Mouse (Mus musculus) bone marrow, adult 2 months (tissue): Measurements from ENCODE around the gene Tfcp2.

Experiments
- CTCF ChIP-seq: fragments of 200-500 bp; IDR thresholded peaks from 2 replicates; pipeline ENCODE4 v1.5.1; 2011; ENCODE audit warnings: low read length, control low read depth; ENCODE audit not compliant: control insufficient read depth, insufficient read depth
- POLR2A ChIP-seq: fragments of 200-500 bp; IDR thresholded peaks from 2 replicates; pipeline ENCODE4 v1.6.1; 2011; ENCODE audit warnings: low read depth, mild to moderate bottlenecking, control low read depth, low read length, borderline replicate concordance; ENCODE audit not compliant: control insufficient read depth

- TF ChIP-seq CTCF, result no peak
- TF ChIP-seq POLR2A, result no peak
These were observed 4.6 kb upstream of the Tfcp2 start for GRCm38 (mm10) chr15:100556378-100556777.
